Mouse (Mus musculus): ENCODE data around the gene Lars2. TPM values are rescaled to one million over a fixed set of nuclear protein-coding genes. Genes with fewer than 3 reads are reported as not detected.

Lars2 gene
- polyA plus RNA-seq, 1 experiment from 2014 or later = 1,089 TPM

Other genes with a start within 250 kb of the Lars2 start
- 0.17 TPM in 1 of 2 replicates, not detected in the other for gene Clec3b, start 216.0 kb upstream of the Lars2 start, polyA plus RNA-seq (2016; fragmentation: Nextera tagmentation; extraction: Ambion mirVana)
- 6.2 and 6.3 TPM in 2 replicates for gene Cdcp1, start 150.9 kb upstream of the Lars2 start, polyA plus RNA-seq (2016; fragmentation: Nextera tagmentation; extraction: Ambion mirVana)
- 11.1 and 11.3 TPM in 2 replicates for gene Tmem158, start 106.2 kb upstream of the Lars2 start, polyA plus RNA-seq (2016; fragmentation: Nextera tagmentation; extraction: Ambion mirVana)
- gene Limd1, start 111.8 kb downstream of the Lars2 start, polyA plus RNA-seq (2016; fragmentation: Nextera tagmentation; extraction: Ambion mirVana) = 49.0 and 51.5 TPM in 2 replicates
- 48.9 and 49.6 TPM in 2 replicates for gene Sacm1l, start 162.8 kb downstream of the Lars2 start, polyA plus RNA-seq (2016; fragmentation: Nextera tagmentation; extraction: Ambion mirVana)

Data from embryonic facial prominence, embryonic 12.5 days (tissue).